Mouse (Mus musculus) midbrain, embryonic 12.5 days (tissue): Measurements from ENCODE around the gene Tcte2. TPM values are rescaled to one million over a fixed set of nuclear protein-coding genes. Genes with fewer than 3 reads are reported as not detected.
"Not testable (repeated sequence)": the region's sequence is repeated elsewhere in the genome, so short reads cannot be mapped to it uniquely, and the experiment has no call there.

Experiments used
- ATAC-seq: fragments of 200-750 bp; cut with Nextera tagmentation; 2 replicates; pipeline ENCODE4 v1.8.0; 2017; ENCODE audit warnings: low read depth, moderate TSS enrichment, moderate library complexity; ENCODE audit not compliant: low FRiP score
- H3K27ac ChIP-seq: fragments of 300-500 bp; sonication (generic); replicated peaks from 2 replicates; pipeline ENCODE4 v1.5.1; 2016; ENCODE audit warnings: mild to moderate bottlenecking
- H3K27me3 ChIP-seq: fragments of 300-500 bp; sonication (generic); 2 replicates; pipeline ENCODE4 v1.6.1; 2016; ENCODE audit warnings: mild to moderate bottlenecking
- H3K36me3 ChIP-seq: fragments of 300-500 bp; sonication (generic); 2 replicates; pipeline ENCODE4 v1.6.1; 2016
- H3K4me1 ChIP-seq: fragments of 300-500 bp; sonication (generic); 2 replicates; pipeline ENCODE4 v1.6.1; 2016
- H3K4me2 ChIP-seq: fragments of 300-500 bp; sonication (generic); replicated peaks from 2 replicates; pipeline ENCODE4 v1.6.1; 2016; ENCODE audit warnings: mild to moderate bottlenecking, moderate library complexity
- H3K4me3 ChIP-seq: fragments of 300-500 bp; sonication (generic); 2 replicates; pipeline ENCODE4 v1.5.1; 2016; ENCODE audit warnings: mild to moderate bottlenecking
- H3K9ac ChIP-seq: fragments of 300-500 bp; sonication (generic); replicated peaks from 2 replicates; pipeline ENCODE4 v1.6.1; 2016; ENCODE audit warnings: mild to moderate bottlenecking, moderate library complexity
- H3K9me3 ChIP-seq: fragments of 300-500 bp; sonication (generic); 2 replicates; pipeline ENCODE4 v1.6.1; 2016; ENCODE audit warnings: mild to moderate bottlenecking
- WGBS: fragments of 180-500 bp; shearing (Covaris S2); methylation state at CpG from one replicate; pipeline ENCODE4 v1.1.7; 2016; 5-methylcytosine and 5-hydroxymethylcytosine counted together
- polyA plus RNA-seq: library from polyadenylated mRNA; unstranded; fragments of >200 nt; fragmentation: Nextera tagmentation; extraction: Ambion mirVana; gene quantifications from 2 replicates; pipeline ENCODE4 v1.2.1, GENCODE M21; 2016

The Tcte2 gene
- polyA plus RNA-seq, 1 experiment from 2014 or later: 16.6 TPM

- Histone ChIP-seq H3K27ac (no peak overlapping the region), H3K4me1 (peaks cover 50% of the 10 kb centered on the region), H3K4me3 (no peak overlapping the region), H3K27me3 (no peaks in the 10 kb centered on the region), H3K9me3 (no peaks in the 10 kb centered on the region), H3K36me3 (no peaks in the 10 kb centered on the region), H3K4me2 (no peak overlapping the region), H3K9ac (no peak overlapping the region)
- ATAC-seq: no peak
- 82% methylated on average over 6 of the region's 6 CpGs for WGBS
Measured at GRCm38 (mm10) chr17:13679725-13680124, 81.9 kb downstream of the Tcte2 start.

- Histone ChIP-seq H3K4me1 (peaks cover 34% of the 10 kb centered on the region), H3K4me2 (peak overlapping the region; percentile 26), H3K36me3 (no peaks in the 10 kb centered on the region), H3K27ac (peak overlapping the region; percentile 49), H3K9ac (peak overlapping the region; percentile 42; the same call in 1 of the 2 replicates), H3K4me3 (no peak overlapping the region), H3K27me3 (no peaks in the 10 kb centered on the region), H3K9me3 (no peaks in the 10 kb centered on the region)
- WGBS: 29% methylated on average over 9 of the region's 9 CpGs
- no peak for ATAC-seq
Measured at GRCm38 (mm10) chr17:13677225-13678148, 84.1 kb downstream of the Tcte2 start.

- not testable (repeated sequence) for ATAC-seq, H3K9me3 ChIP-seq, H3K27me3 ChIP-seq, H3K4me3 ChIP-seq, H3K27ac ChIP-seq, H3K4me2 ChIP-seq, H3K36me3 ChIP-seq, H3K9ac ChIP-seq
- H3K4me1 ChIP-seq: peaks cover 31% of the 10 kb centered on the region
- WGBS: 92% methylated on average over 3 of the region's 3 CpGs
Measured at GRCm38 (mm10) chr17:13676099-13676498, 85.5 kb downstream of the Tcte2 start.

- Histone ChIP-seq H3K9me3 (no peaks in the 10 kb centered on the region), H3K4me3 (no peak overlapping the region), H3K4me1 (peaks cover 36% of the 10 kb centered on the region), H3K9ac (no peak overlapping the region), H3K36me3 (no peaks in the 10 kb centered on the region), H3K27ac (no peak overlapping the region), H3K27me3 (no peaks in the 10 kb centered on the region), H3K4me2 (no peak overlapping the region)
- WGBS: 60% methylated on average over 4 of the region's 4 CpGs
- ATAC-seq: no peak
Measured at GRCm38 (mm10) chr17:13675630-13676029, 86.0 kb downstream of the Tcte2 start.

- no peak overlapping the region for H3K4me2 ChIP-seq
- no peak overlapping the region for H3K27ac ChIP-seq
- no peaks in the 10 kb centered on the region for H3K27me3 ChIP-seq
- H3K36me3 ChIP-seq: no peaks in the 10 kb centered on the region
- no peak for ATAC-seq
- WGBS: 88% methylated on average over 6 of the region's 6 CpGs
- H3K9me3 ChIP-seq: no peaks in the 10 kb centered on the region
- H3K4me1 ChIP-seq: peaks cover 36% of the 10 kb centered on the region
- H3K4me3 ChIP-seq: no peak overlapping the region
- no peak overlapping the region for H3K9ac ChIP-seq
Measured at GRCm38 (mm10) chr17:13674695-13675306, 86.8 kb downstream of the Tcte2 start.

- no peak overlapping the region for H3K4me3 ChIP-seq
- H3K9ac ChIP-seq: no peak overlapping the region
- H3K36me3 ChIP-seq: no peaks in the 10 kb centered on the region
- H3K4me2 ChIP-seq: no peak overlapping the region
- no peaks in the 10 kb centered on the region for H3K27me3 ChIP-seq
- WGBS: 68% methylated on average over 4 of the region's 4 CpGs
- no peaks in the 10 kb centered on the region for H3K9me3 ChIP-seq
- peaks cover 52% of the 10 kb centered on the region for H3K4me1 ChIP-seq
- ATAC-seq: no peak
- H3K27ac ChIP-seq: no peak overlapping the region
Measured at GRCm38 (mm10) chr17:13671732-13672131, 89.9 kb downstream of the Tcte2 start.

- H3K4me3 ChIP-seq: no peak overlapping the region
- H3K4me2 ChIP-seq: no peak overlapping the region
- no peaks in the 10 kb centered on the region for H3K36me3 ChIP-seq
- H3K9me3 ChIP-seq: no peaks in the 10 kb centered on the region
- no peak for ATAC-seq
- no peak overlapping the region for H3K9ac ChIP-seq
- H3K4me1 ChIP-seq: peaks cover 55% of the 10 kb centered on the region
- H3K27ac ChIP-seq: peak overlapping the region; percentile 97
- H3K27me3 ChIP-seq: no peaks in the 10 kb centered on the region
Measured at GRCm38 (mm10) chr17:13670227-13670626, 91.4 kb downstream of the Tcte2 start.

- peaks cover 55% of the 10 kb centered on the region for H3K4me1 ChIP-seq
Measured at GRCm38 (mm10) chr17:13669206-13669605, 92.4 kb downstream of the Tcte2 start.

GRCm38 (mm10) chr17:13668052-13669015 lies 93.3 kb downstream of the Tcte2 start:
- H3K36me3 ChIP-seq: no peaks in the 10 kb centered on the region
- peak overlapping the region; percentile 35; the same call in 1 of the 2 replicates for H3K9ac ChIP-seq
- peak overlapping the region; percentile 39 for H3K4me2 ChIP-seq
- H3K9me3 ChIP-seq: no peaks in the 10 kb centered on the region
- ATAC-seq: peak; percentile 94
- H3K27ac ChIP-seq: peak overlapping the region; percentile 97
- no peak overlapping the region for H3K4me3 ChIP-seq
- WGBS: 3% methylated on average over 16 of the region's 16 CpGs
- no peaks in the 10 kb centered on the region for H3K27me3 ChIP-seq
- H3K4me1 ChIP-seq: peaks cover 55% of the 10 kb centered on the region

More at GRCm38 (mm10) chr17:13669206-13669605, 92.4 kb downstream of the Tcte2 start:
- Histone ChIP-seq H3K36me3 (no peaks in the 10 kb centered on the region), H3K4me2 (peak overlapping the region; percentile 39), H3K27me3 (no peaks in the 10 kb centered on the region), H3K9ac (no peak overlapping the region; the same call in 1 of the 2 replicates), H3K27ac (peak overlapping the region; percentile 97), H3K4me3 (no peak overlapping the region), H3K9me3 (no peaks in the 10 kb centered on the region)
- no peak for ATAC-seq
- WGBS: 12% methylated on average over 8 of the region's 8 CpGs

GRCm38 (mm10) chr17:13667006-13667405 lies 94.6 kb downstream of the Tcte2 start:
- Histone ChIP-seq H3K27ac (peak overlapping the region; percentile 97), H3K27me3 (no peaks in the 10 kb centered on the region), H3K9ac (no peak overlapping the region), H3K4me3 (no peak overlapping the region), H3K4me1 (peaks cover 55% of the 10 kb centered on the region), H3K36me3 (no peaks in the 10 kb centered on the region), H3K4me2 (no peak overlapping the region), H3K9me3 (no peaks in the 10 kb centered on the region)
- 24% methylated on average over 3 of the region's 3 CpGs for WGBS
- peak; percentile 27; the same call in 1 of the 2 replicates for ATAC-seq

GRCm38 (mm10) chr17:13665731-13666130 lies 95.9 kb downstream of the Tcte2 start:
- peak overlapping the region; percentile 97; the same call in 1 of the 2 replicates for H3K27ac ChIP-seq
- H3K27me3 ChIP-seq: no peaks in the 10 kb centered on the region
- H3K4me1 ChIP-seq: peaks cover 50% of the 10 kb centered on the region
- 64% methylated on average over 1 of the region's 1 CpGs for WGBS
- H3K4me3 ChIP-seq: no peak overlapping the region
- no peak overlapping the region for H3K4me2 ChIP-seq
- no peaks in the 10 kb centered on the region for H3K36me3 ChIP-seq
- no peaks in the 10 kb centered on the region for H3K9me3 ChIP-seq
- ATAC-seq: no peak
- no peak overlapping the region for H3K9ac ChIP-seq
